Mouse (Mus musculus) liver, embryonic 14.5 days (tissue): ENCODE results near the gene BC028528.

Experiments used
- CTCF ChIP-seq: IDR thresholded peaks from 2 replicates; pipeline ENCODE4 v1.5.1; 2016; ENCODE audit warnings: antibody characterized with exemption, low read depth, control low read depth
- EP300 ChIP-seq: IDR thresholded peaks from 2 replicates; pipeline ENCODE4 v1.6.1; 2016; ENCODE audit warnings: antibody characterized with exemption, low read depth

- TF ChIP-seq CTCF, result no peak
- no peak for TF ChIP-seq EP300
Measured at GRCm38 (mm10) chr3:95928261-95928657, 36.5 kb upstream of the BC028528 start.
